Mouse (Mus musculus) ovary, postnatal 14 days (tissue): ENCODE measurements around the gene Iars.

ENCODE experiments used
- DNase-seq: peaks from one replicate; pipeline ENCODE4 v3.0.0; 2022; ENCODE audit warnings: low spot score

Gene Iars

DNA sequence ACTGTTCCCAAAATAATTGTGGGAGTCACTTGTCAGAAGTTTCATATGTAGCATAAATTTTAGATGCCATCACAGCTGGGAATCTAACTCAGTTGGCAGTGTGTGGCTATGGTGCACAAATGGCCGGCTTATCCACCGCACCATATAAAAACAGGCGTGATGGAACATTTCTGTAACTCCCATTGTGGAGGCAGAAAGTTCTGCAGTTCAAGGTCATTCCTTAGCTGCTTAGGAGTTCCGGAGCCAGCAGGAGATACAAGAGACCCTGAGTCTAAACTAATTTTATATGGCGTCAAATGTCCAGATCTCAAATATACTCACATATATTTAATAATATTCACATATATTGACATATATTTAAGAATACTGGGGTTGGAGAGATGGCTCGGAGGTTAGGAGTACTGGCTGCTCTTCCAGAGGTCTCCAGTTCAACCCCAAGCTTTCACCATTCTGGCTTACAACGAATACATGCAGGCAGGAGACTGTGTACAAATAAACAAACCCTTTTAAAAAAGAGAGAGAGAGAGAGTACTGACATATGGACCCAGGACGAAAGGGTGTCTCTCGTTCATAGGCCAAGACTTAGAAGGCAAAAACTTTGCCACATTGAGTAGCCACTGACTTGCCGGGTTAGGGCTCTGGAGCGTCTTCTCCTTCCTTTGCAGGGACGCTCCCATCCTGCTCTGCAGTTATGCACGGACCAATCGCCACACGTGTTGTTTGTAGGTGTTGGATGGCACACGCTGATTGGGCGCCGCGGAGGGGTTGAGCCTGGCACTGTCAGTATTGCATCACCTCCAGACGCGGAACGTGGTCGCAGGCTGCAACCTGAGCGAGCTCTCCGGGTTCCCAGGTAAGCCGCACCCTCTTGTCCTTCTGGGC lies at the start of gene Iars:
Gene Iars (plus strand): TSS at position 750 of the 882 bp plus-strand sequence.
- peak; percentile 99 for DNase-seq

DNA sequence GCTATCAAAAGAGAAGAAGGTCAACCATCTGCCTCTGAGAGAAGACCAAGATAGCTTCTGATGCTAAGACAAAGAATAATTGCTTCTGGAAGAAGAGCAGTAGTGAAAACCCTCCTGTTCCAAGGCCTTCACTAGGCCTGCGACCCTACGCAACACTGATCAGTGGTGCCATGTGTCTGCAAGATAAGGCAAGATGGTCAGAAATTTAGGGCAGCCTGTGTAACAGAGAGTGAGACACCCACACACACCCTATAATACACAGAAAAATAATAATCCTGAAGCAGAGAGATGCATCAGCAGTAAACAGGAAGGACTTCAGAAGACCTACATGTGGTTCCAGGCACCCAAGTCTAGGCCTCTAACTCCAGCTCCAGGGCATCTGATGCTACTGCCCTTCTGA lies 41.9 kb upstream of the Iars start:
- DNase-seq: no peak

GRCm38 (mm10) chr13:49642650-49643049 lies 39.2 kb upstream of the Iars start:
- DNase-seq: no peak

GRCm38 (mm10) chr13:49643669-49644362 lies 38.1 kb upstream of the Iars start:
- no peak for DNase-seq

- DNase-seq: no peak
Observed at GRCm38 (mm10) chr13:49644731-49645529, 37.0 kb upstream of the Iars start.

DNA sequence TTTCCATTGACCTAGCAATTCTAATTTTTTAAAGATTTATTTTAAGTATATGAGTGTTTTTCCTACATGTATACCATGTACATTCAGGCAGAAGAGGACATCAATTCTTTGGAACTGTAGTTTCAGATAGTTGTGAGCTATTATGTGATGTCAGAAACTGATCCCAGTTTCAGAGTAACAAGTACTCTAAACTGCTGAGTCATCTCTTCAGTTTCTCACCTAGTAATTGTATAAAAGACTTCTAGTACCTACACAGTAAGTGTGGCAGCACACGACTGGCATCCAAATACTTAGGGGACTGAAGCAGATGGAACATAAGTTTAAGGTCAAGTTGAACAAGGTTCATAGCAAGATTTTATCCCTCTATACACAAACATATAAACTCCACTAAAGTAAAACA lies 35.9 kb upstream of the Iars start:
- no peak for DNase-seq

- DNase-seq: no peak
Observed at GRCm38 (mm10) chr13:49651136-49651535, 30.8 kb upstream of the Iars start.

DNA sequence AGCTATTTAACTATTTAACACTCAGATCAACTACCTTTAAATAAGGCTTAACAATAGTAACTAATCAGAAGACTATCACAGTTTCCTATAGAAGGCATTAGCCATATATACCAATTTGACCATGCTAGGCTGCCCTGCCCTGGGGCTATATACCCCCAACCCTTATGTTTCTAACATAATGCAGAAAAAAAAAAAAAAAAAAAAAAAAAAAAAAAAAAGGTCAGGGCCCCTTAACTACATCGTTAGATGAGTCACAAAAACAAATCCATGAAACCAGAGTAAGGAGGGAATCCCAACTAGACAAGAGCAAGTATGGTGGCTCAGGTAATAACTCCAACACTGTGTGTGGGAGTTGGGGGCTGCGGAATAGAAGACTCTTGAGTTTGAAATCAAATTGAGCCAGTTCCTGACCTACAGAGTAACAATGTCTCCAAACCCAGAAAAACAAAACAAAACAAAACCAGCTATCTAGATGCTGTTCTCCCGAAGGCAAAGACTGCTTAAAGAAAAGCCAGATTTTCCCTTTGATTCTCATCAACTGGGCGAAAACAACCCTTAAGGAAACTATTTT lies 30.0 kb upstream of the Iars start:
- DNase-seq: no peak

- DNase-seq: peak; percentile 99
Observed at GRCm38 (mm10) chr13:49652481-49653179, 29.3 kb upstream of the Iars start, which contains the start of the genes Cenpp and Nol8. Cenpp (minus strand) TSS chr13:49652785. Nol8 (plus strand) TSS chr13:49653078.

DNA sequence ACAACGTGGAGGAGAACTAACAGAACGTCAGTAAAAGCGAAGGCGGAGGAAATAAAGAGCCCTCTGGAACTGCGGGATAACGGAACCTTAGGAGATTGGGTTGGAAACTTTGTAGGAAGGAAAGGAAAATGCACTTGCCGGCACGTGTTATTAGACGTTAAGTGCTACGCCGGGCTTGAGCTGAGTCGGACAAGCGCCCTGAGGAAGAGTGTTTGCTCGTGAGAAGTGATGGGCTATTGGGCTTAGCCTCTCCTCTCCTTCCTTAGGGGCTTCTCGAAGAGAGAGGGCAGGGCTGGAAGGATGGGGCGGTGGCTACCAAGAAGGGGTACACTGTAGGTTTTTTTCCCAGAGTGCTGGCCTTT lies 28.7 kb upstream of the Iars start:
- no peak for DNase-seq

GRCm38 (mm10) chr13:49677793-49678192 lies 4.1 kb upstream of the Iars start:
- no peak for DNase-seq

DNA sequence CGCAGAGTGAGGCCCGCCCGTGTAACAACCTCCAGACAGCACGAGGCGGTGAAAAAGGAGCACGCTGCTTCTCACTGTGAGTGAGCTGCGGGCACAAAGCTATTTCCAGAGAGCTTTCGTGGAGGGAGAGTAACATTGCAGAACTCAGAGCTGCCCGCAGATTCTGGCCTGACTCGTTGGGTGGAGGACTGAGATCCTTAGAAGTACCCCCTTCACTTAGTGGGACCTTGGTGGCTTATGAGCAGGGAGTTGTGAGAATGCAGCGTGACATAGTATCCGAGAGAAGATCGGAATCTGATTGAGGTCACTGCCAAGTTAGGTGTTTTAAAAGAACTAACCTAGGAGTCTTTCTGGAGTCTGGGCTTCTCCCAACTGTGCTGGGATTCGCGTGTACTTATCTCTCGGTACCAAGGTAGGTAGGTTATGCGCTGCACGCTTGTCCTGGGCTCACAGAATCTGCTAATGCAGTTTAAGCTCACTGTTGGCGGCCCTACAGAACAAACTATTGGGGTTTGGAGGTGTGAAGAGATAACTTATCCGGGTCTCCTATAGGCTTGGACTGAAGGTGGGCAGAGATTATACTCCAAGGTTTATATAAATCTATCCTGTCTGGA lies 440 bp downstream of the Iars start:
- DNase-seq: no peak

GRCm38 (mm10) chr13:49684266-49684665 lies 2.4 kb downstream of the Iars start:
- no peak for DNase-seq

GRCm38 (mm10) chr13:49691056-49691455 lies 9.2 kb downstream of the Iars start:
- no peak for DNase-seq

- DNase-seq: no peak
Observed at GRCm38 (mm10) chr13:49703216-49703779, 21.4 kb downstream of the Iars start.

GRCm38 (mm10) chr13:49706032-49706690 lies 24.3 kb downstream of the Iars start:
- no peak for DNase-seq

DNA sequence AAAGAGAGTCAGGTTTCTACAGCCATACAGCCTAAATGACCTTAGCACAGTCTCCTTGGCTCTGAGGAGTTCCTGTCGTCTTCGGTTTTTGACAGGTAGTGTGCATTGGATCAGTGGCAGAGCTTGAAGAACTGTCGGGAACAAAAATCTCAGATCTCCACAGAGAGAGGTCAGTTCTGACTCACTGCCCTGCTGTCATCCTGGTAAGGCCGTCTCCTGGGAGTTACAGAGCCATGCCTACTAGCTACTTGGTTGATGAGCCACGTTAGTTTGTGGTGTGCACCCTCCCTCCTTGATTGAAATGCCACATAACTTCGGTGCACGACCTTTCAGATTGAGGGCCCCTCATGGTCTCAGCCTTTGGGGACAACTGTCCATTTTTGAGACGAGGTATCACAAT lies 26.4 kb downstream of the Iars start:
- DNase-seq: no peak

DNA sequence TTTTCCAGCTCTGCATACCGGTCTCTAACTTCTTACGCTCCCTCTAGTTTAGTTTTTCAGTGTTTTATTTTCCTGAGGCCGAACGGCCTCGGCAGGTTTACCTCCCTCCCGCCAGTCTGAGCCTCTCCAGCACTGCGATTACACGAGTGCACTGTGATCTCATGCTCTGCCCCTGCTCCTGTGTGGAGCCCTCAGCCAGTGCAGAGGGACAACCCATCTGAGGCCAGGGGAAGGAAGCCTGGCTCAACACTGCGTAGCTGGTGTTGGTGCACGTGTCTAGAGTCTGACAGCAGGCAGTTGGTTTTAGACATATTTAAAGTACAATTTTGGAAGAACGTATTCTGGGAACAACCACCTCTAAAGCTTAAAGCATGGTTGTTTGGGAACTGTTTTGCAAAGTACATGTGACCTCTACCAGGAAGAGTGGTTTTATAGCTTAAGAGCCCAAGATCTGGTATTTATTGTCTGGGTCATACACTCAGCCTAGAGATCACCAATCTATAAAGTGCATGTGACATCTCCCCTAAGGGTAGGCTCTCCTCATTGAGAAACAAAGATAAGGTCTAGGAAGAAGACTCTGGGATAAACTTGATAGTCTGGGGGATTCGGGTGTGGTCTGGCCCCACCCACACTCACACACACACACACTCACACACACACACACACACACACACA lies 30.3 kb downstream of the Iars start:
- no peak for DNase-seq

- no peak for DNase-seq
Observed at GRCm38 (mm10) chr13:49719310-49719709, 37.4 kb downstream of the Iars start.

GRCm38 (mm10) chr13:49736430-49736829 lies 54.5 kb downstream of the Iars start:
- DNase-seq: no peak
